Mouse (Mus musculus): ENCODE data around the gene Maff. TPM values are rescaled to one million over a fixed set of nuclear protein-coding genes. Genes with fewer than 3 reads are reported as not detected.

The Maff gene
- polyA plus RNA-seq, 1 experiment from 2014 or later = 1.9 TPM

GRCm38 (mm10) chr15:79402176-79402575, 55.8 kb downstream of the Maff start:
- H3K27ac ChIP-seq = no peak overlapping the region

DNA sequence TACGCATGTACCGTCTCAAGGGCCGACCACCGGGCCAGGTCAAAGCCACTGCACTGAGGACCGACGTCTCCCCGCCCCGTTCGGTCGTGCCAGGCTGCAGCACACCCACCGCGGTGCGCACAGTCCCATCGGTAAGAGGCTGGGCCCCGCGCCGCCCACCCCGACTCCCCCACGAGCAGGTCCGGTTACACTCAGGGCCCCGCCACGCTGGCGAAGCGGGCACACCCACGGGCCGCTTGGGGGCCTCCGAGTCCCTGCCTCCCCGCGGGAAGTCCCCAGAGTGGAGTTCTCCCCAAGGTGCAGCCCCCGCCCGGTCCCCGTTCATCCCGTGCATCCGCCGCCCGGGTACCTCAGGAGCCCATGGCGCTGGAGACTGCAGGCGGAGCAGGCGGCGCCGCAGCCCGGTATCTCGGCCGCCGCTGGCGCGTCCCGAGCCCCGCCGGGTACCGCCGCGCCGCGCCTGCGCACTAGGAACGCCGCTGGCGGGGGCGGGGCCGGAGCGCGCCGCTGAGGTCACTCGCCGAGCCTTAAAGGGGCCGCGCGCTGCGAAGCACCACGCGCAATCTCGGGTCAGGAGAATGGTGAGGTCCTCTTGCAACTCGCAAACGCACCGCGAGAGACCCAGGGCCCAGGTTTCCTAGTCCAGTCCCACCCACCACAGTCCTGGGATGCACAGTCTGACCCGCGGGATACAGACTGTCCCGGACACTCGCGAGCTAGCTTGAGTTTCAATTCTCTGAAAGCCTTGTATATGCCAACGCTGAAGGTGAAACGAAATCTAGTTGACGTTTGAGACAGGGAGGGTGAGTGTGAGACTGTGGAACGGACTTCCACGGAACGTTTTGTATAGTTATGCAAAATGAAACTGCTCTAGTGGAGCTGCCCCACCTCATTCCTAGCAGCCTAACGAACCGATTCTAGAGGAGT, 56.7 kb downstream of the Maff start, which contains the start of gene Tmem184b:
Gene Tmem184b (minus strand): TSS at position 734 of the 927 bp plus-strand sequence.
- Histone ChIP-seq H3K36me3 (no peaks in the 10 kb centered on the region), H3K27ac (peak within 1 kb of the TSS; percentile 77), H3K27me3 (no peaks in the 10 kb centered on the region), H3K4me3 (peak within 1 kb of the TSS; percentile 74), H3K9me3 (no peaks in the 10 kb centered on the region), H3K4me2 (replicated peaks) (peak within 1 kb of the TSS; percentile 78), H3K4me1 (peaks cover 40% of the 10 kb centered on the region), H3K9ac (peak within 1 kb of the TSS; percentile 64)
- under 1% methylated on average over 89 of the region's 90 CpGs for WGBS
- ATAC-seq (ENCODE audit: insufficient number of reproducible peaks, insufficient read depth, low FRiP score, low TSS enrichment) = peak; percentile 75

More at GRCm38 (mm10) chr15:79402176-79402575, 55.8 kb downstream of the Maff start:
- WGBS = 20% methylated on average over 5 of the region's 5 CpGs
- Histone ChIP-seq H3K4me1 (peaks cover 40% of the 10 kb centered on the region), H3K36me3 (peaks cover 5% of the 10 kb centered on the region; the same call in 1 of the 2 replicates), H3K4me2 (replicated peaks) (peak overlapping the region; percentile 78), H3K27me3 (no peaks in the 10 kb centered on the region), H3K4me3 (peak overlapping the region; percentile 74), H3K9me3 (no peaks in the 10 kb centered on the region), H3K9ac (peak overlapping the region; percentile 64)
- ATAC-seq (ENCODE audit: insufficient number of reproducible peaks, insufficient read depth, low FRiP score, low TSS enrichment) = no peak

DNA sequence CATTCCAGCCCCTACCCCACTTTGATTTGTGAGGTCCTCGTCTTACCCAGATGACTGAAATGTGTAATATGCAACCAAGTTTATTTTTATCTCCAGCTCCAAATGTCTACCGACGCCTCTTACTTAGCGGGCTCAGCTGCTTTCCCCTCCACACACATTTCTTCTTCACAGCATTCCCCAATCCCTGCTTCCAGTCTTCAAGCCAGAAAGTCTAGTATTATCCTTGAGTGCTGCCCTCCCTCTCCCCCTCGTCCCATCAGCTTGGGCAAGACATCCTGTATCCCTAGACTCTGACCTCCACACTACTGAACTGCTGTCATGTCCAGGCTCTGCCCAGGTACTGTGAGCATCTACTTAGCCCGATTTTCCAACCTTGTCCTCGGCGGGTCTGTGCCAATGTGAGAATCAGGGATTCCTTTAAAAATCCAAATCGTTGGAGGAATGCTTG, 57.4 kb downstream of the Maff start:
- no peaks in the 10 kb centered on the region for H3K27me3 ChIP-seq
- H3K27ac ChIP-seq = peak overlapping the region; percentile 77; the same call in 1 of the 2 replicates
- peak overlapping the region; percentile 74 for H3K4me3 ChIP-seq
- WGBS = 7% methylated on average over 9 of the region's 9 CpGs
- H3K36me3 ChIP-seq = no peaks in the 10 kb centered on the region
- peak overlapping the region; percentile 64; the same call in 1 of the 2 replicates for H3K9ac ChIP-seq
- ATAC-seq (ENCODE audit: insufficient number of reproducible peaks, insufficient read depth, low FRiP score, low TSS enrichment) = no peak
- peaks cover 40% of the 10 kb centered on the region for H3K4me1 ChIP-seq
- H3K4me2 ChIP-seq (replicated peaks) = peak overlapping the region; percentile 78
- H3K9me3 ChIP-seq = no peaks in the 10 kb centered on the region

GRCm38 (mm10) chr15:79404277-79404676, 57.9 kb downstream of the Maff start:
- Histone ChIP-seq H3K4me3 (no peak overlapping the region), H3K4me1 (peaks cover 40% of the 10 kb centered on the region), H3K9me3 (no peaks in the 10 kb centered on the region), H3K4me2 (replicated peaks) (peak overlapping the region; percentile 78; the same call in 1 of the 2 replicates), H3K9ac (no peak overlapping the region), H3K27me3 (no peaks in the 10 kb centered on the region), H3K36me3 (no peaks in the 10 kb centered on the region), H3K27ac (no peak overlapping the region)
- 17% methylated on average over 1 of the region's 1 CpGs for WGBS
- ATAC-seq (ENCODE audit: insufficient number of reproducible peaks, insufficient read depth, low FRiP score, low TSS enrichment) = no peak

- 83% methylated on average over 4 of the region's 4 CpGs for WGBS
- H3K4me1 ChIP-seq = peaks cover 17% of the 10 kb centered on the region
- no peak for ATAC-seq (ENCODE audit: insufficient number of reproducible peaks, insufficient read depth, low FRiP score, low TSS enrichment)
Observed at GRCm38 (mm10) chr15:79406564-79406963, 60.1 kb downstream of the Maff start.

More at GRCm38 (mm10) chr15:79406564-79406963, 60.1 kb downstream of the Maff start:
- no peak overlapping the region for H3K4me2 ChIP-seq (replicated peaks)
- H3K4me3 ChIP-seq = no peak overlapping the region
- no peaks in the 10 kb centered on the region for H3K9me3 ChIP-seq
- no peak overlapping the region for H3K27ac ChIP-seq
- no peaks in the 10 kb centered on the region for H3K27me3 ChIP-seq
- H3K9ac ChIP-seq = no peak overlapping the region
- H3K36me3 ChIP-seq = no peaks in the 10 kb centered on the region

MicroRNAs encoded within 50 kb of the gene (microRNA counts, 519-probe panel; counts per million panel counts)
- 460 counts per million, percentile 65 among the panel's probes with 10 or more counts for microRNA mmu-miR-1943

Small RNA genes within 50 kb of the gene (microRNA-seq; reads per million reads assigned to microRNA genes)
- gene Mir1943 = 3.8 reads per million, percentile 17 among the genes with 10 or more reads in this experiment

Other genes with a start within 250 kb of the Maff start
- gene Micall1, start 237.7 kb upstream of the Maff start, polyA plus RNA-seq (2016; fragmentation: Nextera tagmentation; extraction: Ambion mirVana) = 12.0 and 12.6 TPM in 2 replicates
- 359 and 385 TPM in 2 replicates for gene Polr2f, start 205.6 kb upstream of the Maff start, polyA plus RNA-seq (2016; fragmentation: Nextera tagmentation; extraction: Ambion mirVana)
- 7.3 and 7.4 TPM in 2 replicates for gene 1700088E04Rik, start 205.4 kb upstream of the Maff start, polyA plus RNA-seq (2016; fragmentation: Nextera tagmentation; extraction: Ambion mirVana)
- gene Sox10, start 181.4 kb upstream of the Maff start, polyA plus RNA-seq (2016; fragmentation: Nextera tagmentation; extraction: Ambion mirVana) = 21.1 and 21.7 TPM in 2 replicates
- 60.2 and 60.7 TPM in 2 replicates for gene Pick1, start 117.4 kb upstream of the Maff start, polyA plus RNA-seq (2016; fragmentation: Nextera tagmentation; extraction: Ambion mirVana)
- 0.78 and 0.90 TPM in 2 replicates for gene Gm49486, start 117.2 kb upstream of the Maff start, polyA plus RNA-seq (2016; fragmentation: Nextera tagmentation; extraction: Ambion mirVana)
- 0.25 and 0.50 TPM in 2 replicates for gene Slc16a8, start 91.9 kb upstream of the Maff start, polyA plus RNA-seq (2016; fragmentation: Nextera tagmentation; extraction: Ambion mirVana)
- gene Baiap2l2, start 61.1 kb upstream of the Maff start, polyA plus RNA-seq (2016; fragmentation: Nextera tagmentation; extraction: Ambion mirVana) = 10.1 and 10.7 TPM in 2 replicates
- 13.3 and 15.4 TPM in 2 replicates for gene Pla2g6, start 18.2 kb upstream of the Maff start, polyA plus RNA-seq (2016; fragmentation: Nextera tagmentation; extraction: Ambion mirVana)
- 61.7 and 63.1 TPM in 2 replicates for gene Tmem184b, start 56.9 kb downstream of the Maff start, polyA plus RNA-seq (2016; fragmentation: Nextera tagmentation; extraction: Ambion mirVana)
- 148 and 160 TPM in 2 replicates for gene Csnk1e, start 108.9 kb downstream of the Maff start, polyA plus RNA-seq (2016; fragmentation: Nextera tagmentation; extraction: Ambion mirVana)
- gene Kcnj4, start 158.6 kb downstream of the Maff start, polyA plus RNA-seq (2016; fragmentation: Nextera tagmentation; extraction: Ambion mirVana) = 0.10 TPM in 1 of 2 replicates, not detected in the other
- gene Kdelr3, start 169.8 kb downstream of the Maff start, polyA plus RNA-seq (2016; fragmentation: Nextera tagmentation; extraction: Ambion mirVana) = 41.5 and 42.0 TPM in 2 replicates
- gene Ddx17, start 200.1 kb downstream of the Maff start, polyA plus RNA-seq (2016; fragmentation: Nextera tagmentation; extraction: Ambion mirVana) = 72.0 and 73.1 TPM in 2 replicates

Measured in embryonic facial prominence, embryonic 12.5 days (tissue).